Mouse (Mus musculus): ENCODE results near the gene Lmbr1l. TPM values are rescaled to one million over a fixed set of nuclear protein-coding genes. Genes with fewer than 3 reads are reported as not detected.

The Lmbr1l gene
- 25.9 and 27.0 TPM in 2 replicates for polyA plus RNA-seq (2015; fragmentation: Nextera tagmentation; extraction: Ambion mirVana)

DNA sequence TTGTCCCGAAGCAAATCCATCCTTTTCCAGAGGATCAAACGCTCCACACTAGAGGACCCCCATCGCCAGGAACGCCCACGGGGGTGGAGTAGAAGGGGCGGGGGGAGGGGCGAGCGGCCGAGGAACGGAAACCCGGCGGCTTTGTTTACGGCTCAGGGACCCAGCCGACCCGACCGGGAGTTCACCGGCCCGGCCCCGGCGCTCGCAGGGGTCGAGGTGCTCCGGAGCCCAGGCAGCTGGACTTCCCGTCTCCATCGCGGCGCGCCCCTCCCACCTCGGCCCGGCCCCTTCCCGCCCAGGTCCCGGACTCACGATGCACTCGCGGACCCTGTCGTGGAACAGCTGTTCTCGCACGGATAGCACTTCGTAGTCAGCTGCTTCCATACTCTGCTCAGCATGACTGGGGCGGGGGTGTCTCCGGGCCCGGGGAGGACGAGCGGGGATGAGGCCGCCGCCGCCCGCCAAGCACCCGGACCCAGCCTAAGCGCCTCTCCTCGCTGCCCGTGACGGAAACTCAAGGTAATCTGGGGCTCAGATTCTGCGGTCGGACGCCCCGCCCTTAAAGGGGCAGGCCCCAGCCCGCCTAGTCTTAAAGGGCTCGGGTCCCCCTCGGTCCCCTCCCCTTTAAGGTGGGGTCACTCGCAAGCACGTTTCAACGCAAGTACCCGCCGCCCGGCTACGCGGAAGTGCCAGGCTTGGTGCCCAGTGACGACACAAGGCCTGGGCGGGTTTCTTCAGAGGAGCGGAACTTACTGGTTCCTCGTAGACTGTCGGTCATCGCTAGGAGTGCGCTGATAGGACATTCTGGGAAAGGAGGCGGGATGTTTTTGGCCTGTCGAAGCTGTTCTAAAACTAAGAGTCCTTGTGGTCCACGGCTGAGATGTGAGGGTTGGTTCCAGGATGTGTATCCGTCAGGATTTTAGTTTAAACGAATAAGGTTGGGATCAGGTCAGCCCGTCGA lies at the start of gene Lmbr1l:
TSS of gene Lmbr1l (minus strand) at position 694 of the 961 bp plus-strand sequence.
- Histone ChIP-seq H3K4me3 (ENCODE audit: low read length) (peak within 1 kb of the TSS; percentile 96), H3K27ac (ENCODE audit: low read depth, low read length) (peak within 1 kb of the TSS; percentile 94), H3K4me1 (ENCODE audit: control insufficient read depth, insufficient read depth, low read depth, low read length) (peaks cover 21% of the 10 kb centered on the region), H3K27me3 (replicated peaks; ENCODE audit: control insufficient read depth, insufficient read depth, low read length) (no peaks in the 10 kb centered on the region), H3K4me2 (ENCODE audit: low read length) (peak within 1 kb of the TSS; percentile 87), H3K36me3 (ENCODE audit: control insufficient read depth, insufficient read depth, low read length) (peaks cover 5% of the 10 kb centered on the region; the same call in 1 of the 2 replicates), H3K9ac (ENCODE audit: low read depth, low read length) (peak within 1 kb of the TSS; percentile 88), H3K9me3 (ENCODE audit: control insufficient read depth, low read length) (no peaks in the 10 kb centered on the region)
- ATAC-seq, result peak; percentile 99
- under 1% methylated on average over 66 of the region's 82 CpGs for WGBS

DNA sequence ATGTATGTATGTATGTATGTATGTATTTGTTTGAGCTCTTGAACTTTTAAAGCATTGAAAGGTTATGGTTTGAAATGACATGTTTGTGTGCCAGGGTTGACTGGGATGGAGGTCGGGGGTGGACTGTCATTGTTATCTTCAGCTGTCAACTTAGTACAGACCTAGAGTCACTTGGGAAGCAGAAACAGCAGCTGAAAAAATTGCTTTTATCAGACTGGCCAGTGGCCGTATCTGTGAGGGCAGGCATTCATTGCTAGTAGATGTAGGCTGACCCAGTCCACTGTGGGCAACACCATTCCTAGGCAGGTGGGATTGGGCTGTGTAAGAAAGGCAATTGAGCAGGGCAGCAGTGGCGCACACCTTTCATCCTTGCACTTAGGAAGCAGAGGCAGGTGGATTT lies 41.5 kb upstream of the Lmbr1l start:
- Histone ChIP-seq H3K9ac (ENCODE audit: low read depth, low read length) (no peak overlapping the region), H3K4me2 (ENCODE audit: low read length) (no peak overlapping the region), H3K27me3 (replicated peaks; ENCODE audit: control insufficient read depth, insufficient read depth, low read length) (no peaks in the 10 kb centered on the region), H3K36me3 (ENCODE audit: control insufficient read depth, insufficient read depth, low read length) (no peaks in the 10 kb centered on the region), H3K4me1 (ENCODE audit: control insufficient read depth, insufficient read depth, low read depth, low read length) (peaks cover 4% of the 10 kb centered on the region), H3K27ac (ENCODE audit: low read depth, low read length) (no peak overlapping the region), H3K9me3 (ENCODE audit: control insufficient read depth, low read length) (peaks cover 4% of the 10 kb centered on the region; the same call in 1 of the 2 replicates), H3K4me3 (ENCODE audit: low read length) (no peak overlapping the region)
- 68% methylated on average over 3 of the region's 3 CpGs for WGBS
- no peak for ATAC-seq

DNA sequence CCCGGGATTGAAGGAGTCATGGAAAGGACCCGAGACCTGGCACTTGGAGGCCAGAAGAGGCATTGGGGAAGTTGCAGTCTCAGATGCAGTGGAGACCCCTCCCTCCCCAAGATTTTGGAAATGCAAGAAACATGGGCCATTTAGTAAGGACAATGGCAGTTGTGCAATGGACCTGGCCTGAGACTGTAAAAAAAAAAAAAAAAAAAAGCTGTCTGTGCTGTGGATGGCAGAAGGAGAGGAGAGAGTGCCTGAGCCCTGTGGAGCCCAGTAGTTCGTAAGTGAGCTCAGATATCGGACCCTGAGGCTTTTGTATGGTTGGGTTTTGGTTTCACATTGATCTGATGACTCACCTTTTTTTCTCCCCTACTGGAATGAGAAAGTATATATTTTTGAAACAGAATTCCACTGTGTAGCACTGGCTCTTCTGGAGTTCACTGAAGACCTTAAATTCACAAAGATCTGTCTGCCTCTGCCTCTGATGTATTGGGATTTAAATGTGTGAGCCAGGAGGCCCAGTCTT lies 40.9 kb upstream of the Lmbr1l start:
- Histone ChIP-seq H3K4me2 (ENCODE audit: low read length) (no peak overlapping the region), H3K4me3 (ENCODE audit: low read length) (no peak overlapping the region)

DNA sequence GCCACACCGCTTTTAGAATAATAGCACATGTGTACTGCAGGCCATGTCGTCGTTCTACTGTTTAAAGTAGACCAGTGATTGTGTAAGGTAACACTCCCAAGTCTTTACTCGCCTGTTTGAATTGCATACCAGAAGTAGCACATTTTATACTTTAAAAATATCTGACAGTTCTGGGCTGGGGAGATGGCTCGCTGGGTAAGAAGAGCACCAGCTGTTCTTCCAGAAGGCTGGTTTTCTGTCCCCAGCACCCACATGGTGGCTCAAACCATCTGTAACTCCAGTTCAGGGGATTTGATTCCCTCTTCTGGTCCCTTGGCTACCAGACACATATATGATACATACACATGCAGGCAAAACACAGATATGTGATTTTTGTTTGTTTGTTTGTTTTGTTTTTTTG lies 39.4 kb upstream of the Lmbr1l start:
- H3K9me3 ChIP-seq (ENCODE audit: control insufficient read depth, low read length), result no peaks in the 10 kb centered on the region
- no peak overlapping the region for H3K4me3 ChIP-seq (ENCODE audit: low read length)
- ATAC-seq, result no peak
- 82% methylated on average over 5 of the region's 5 CpGs for WGBS
- H3K27me3 ChIP-seq (replicated peaks; ENCODE audit: control insufficient read depth, insufficient read depth, low read length), result no peaks in the 10 kb centered on the region
- no peak overlapping the region for H3K27ac ChIP-seq (ENCODE audit: low read depth, low read length)
- H3K4me1 ChIP-seq (ENCODE audit: control insufficient read depth, insufficient read depth, low read depth, low read length), result peaks cover 4% of the 10 kb centered on the region
- no peak overlapping the region for H3K4me2 ChIP-seq (ENCODE audit: low read length)
- H3K36me3 ChIP-seq (ENCODE audit: control insufficient read depth, insufficient read depth, low read length), result no peaks in the 10 kb centered on the region
- no peak overlapping the region for H3K9ac ChIP-seq (ENCODE audit: low read depth, low read length)

More for the DNA sequence above, 40.9 kb upstream of the Lmbr1l start:
- H3K27me3 ChIP-seq (replicated peaks; ENCODE audit: control insufficient read depth, insufficient read depth, low read length), result no peaks in the 10 kb centered on the region
- H3K9ac ChIP-seq (ENCODE audit: low read depth, low read length), result no peak overlapping the region
- peaks cover 3% of the 10 kb centered on the region; the same call in 1 of the 2 replicates for H3K9me3 ChIP-seq (ENCODE audit: control insufficient read depth, low read length)
- whole genome bisulfite sequencing, result 90% methylated on average over 4 of the region's 4 CpGs
- H3K27ac ChIP-seq (ENCODE audit: low read depth, low read length), result no peak overlapping the region
- ATAC-seq, result no peak
- peaks cover 4% of the 10 kb centered on the region for H3K4me1 ChIP-seq (ENCODE audit: control insufficient read depth, insufficient read depth, low read depth, low read length)
- no peaks in the 10 kb centered on the region for H3K36me3 ChIP-seq (ENCODE audit: control insufficient read depth, insufficient read depth, low read length)

DNA sequence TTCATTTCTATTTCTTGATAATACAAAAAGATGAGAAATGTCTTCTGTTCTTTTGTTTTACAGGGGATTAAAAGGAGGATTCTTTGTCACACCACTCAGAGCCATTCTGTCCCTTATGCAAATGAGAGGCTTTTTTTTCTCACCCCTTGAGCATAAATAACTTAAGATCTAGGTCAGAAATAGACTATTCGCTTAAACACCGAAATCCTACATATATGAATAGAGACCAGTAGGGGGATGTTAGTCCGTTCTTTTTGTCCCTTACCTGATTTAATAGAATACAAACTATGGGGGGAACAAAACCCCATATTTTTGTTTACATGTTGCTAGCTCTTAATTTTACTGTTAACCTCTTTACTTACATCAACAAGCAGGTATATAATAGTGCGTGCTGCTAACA lies 38.0 kb upstream of the Lmbr1l start:
- no peak overlapping the region for H3K9ac ChIP-seq (ENCODE audit: low read depth, low read length)
- no peak for ATAC-seq
- H3K4me1 ChIP-seq (ENCODE audit: control insufficient read depth, insufficient read depth, low read depth, low read length), result peaks cover 4% of the 10 kb centered on the region
- peak overlapping the region; percentile 82 for H3K4me2 ChIP-seq (ENCODE audit: low read length)
- peak overlapping the region; percentile 99 for H3K27ac ChIP-seq (ENCODE audit: low read depth, low read length)
- no peaks in the 10 kb centered on the region for H3K27me3 ChIP-seq (replicated peaks; ENCODE audit: control insufficient read depth, insufficient read depth, low read length)
- no peaks in the 10 kb centered on the region for H3K9me3 ChIP-seq (ENCODE audit: control insufficient read depth, low read length)
- no peak overlapping the region for H3K4me3 ChIP-seq (ENCODE audit: low read length)
- no peaks in the 10 kb centered on the region for H3K36me3 ChIP-seq (ENCODE audit: control insufficient read depth, insufficient read depth, low read length)
- 41% methylated on average over 4 of the region's 4 CpGs for WGBS

DNA sequence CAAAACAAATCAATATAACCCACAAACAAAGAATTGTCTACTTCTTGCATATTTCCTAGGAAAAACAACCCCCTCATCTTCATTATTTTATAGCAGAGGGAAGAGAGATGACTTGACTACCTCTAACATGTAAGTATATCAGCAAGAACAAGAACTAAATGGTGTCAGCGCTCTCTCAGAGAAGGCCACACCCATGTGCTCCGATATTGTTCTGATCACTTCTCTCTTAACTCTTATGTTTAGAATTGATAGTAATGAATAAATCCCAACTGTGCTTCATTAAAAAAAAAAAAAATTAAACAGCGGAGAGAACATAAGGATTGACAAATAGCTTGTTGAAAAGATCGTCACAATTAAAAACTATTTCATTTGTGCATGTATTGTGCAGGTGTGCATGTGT lies 37.3 kb upstream of the Lmbr1l start:
- Histone ChIP-seq H3K27ac (ENCODE audit: low read depth, low read length) (peak overlapping the region; percentile 99), H3K4me2 (ENCODE audit: low read length) (peak overlapping the region; percentile 82)

DNA sequence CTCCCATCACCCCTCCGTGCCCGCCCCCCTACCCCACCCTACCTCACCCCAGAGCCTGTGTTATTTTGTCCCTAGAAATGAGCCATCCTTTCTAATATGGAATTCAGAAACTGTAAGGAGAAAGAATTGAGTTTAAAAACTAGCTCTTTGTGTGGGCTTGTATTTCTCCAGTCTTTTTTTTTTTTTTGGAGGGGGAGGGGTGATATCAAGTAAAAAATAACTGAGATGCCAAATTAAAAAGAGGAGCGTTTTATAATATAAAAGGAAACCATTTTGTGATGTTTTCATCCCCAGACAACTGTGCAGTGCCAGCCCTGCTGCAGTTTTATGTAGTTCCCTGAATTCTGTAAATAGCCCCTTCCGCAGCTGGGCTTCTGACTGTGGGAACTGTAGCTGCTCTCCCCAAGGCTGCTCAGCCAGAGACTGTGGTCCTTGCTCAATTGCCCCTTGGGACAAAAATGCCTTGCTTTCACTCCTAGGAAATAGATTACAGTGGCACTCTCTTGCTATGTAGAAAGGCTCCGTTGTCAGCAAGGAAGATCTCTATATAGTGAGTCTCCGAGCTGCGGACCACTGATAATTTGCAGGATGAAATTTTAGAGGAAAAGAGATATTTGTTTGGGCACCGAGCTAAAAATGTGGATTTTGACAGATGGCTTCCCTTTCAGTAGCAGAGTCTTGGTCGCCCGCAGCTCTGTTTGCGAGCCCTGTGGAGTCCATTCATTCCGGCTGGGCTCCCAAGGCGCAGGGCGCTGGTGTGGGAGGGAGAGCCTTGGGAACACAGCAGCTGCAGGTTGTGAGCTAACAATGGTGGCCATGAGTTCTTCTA lies 36.6 kb upstream of the Lmbr1l start:
- Histone ChIP-seq H3K9me3 (ENCODE audit: control insufficient read depth, low read length) (no peaks in the 10 kb centered on the region), H3K4me2 (ENCODE audit: low read length) (peak overlapping the region; percentile 82), H3K4me3 (ENCODE audit: low read length) (peak overlapping the region; percentile 80), H3K36me3 (ENCODE audit: control insufficient read depth, insufficient read depth, low read length) (no peaks in the 10 kb centered on the region), H3K9ac (ENCODE audit: low read depth, low read length) (peak overlapping the region; percentile 65), H3K27me3 (replicated peaks; ENCODE audit: control insufficient read depth, insufficient read depth, low read length) (no peaks in the 10 kb centered on the region), H3K4me1 (ENCODE audit: control insufficient read depth, insufficient read depth, low read depth, low read length) (peaks cover 4% of the 10 kb centered on the region), H3K27ac (ENCODE audit: low read depth, low read length) (peak overlapping the region; percentile 99)
- WGBS, result 6% methylated on average over 14 of the region's 14 CpGs
- peak; percentile 3; the same call in 1 of the 2 replicates for ATAC-seq

More for the DNA sequence above, 37.3 kb upstream of the Lmbr1l start:
- peaks cover 4% of the 10 kb centered on the region for H3K4me1 ChIP-seq (ENCODE audit: control insufficient read depth, insufficient read depth, low read depth, low read length)
- no peaks in the 10 kb centered on the region for H3K36me3 ChIP-seq (ENCODE audit: control insufficient read depth, insufficient read depth, low read length)
- H3K9ac ChIP-seq (ENCODE audit: low read depth, low read length), result peak overlapping the region; percentile 65
- WGBS, result 33% methylated on average over 4 of the region's 4 CpGs
- no peaks in the 10 kb centered on the region for H3K9me3 ChIP-seq (ENCODE audit: control insufficient read depth, low read length)
- no peaks in the 10 kb centered on the region for H3K27me3 ChIP-seq (replicated peaks; ENCODE audit: control insufficient read depth, insufficient read depth, low read length)
- no peak for ATAC-seq
- H3K4me3 ChIP-seq (ENCODE audit: low read length), result peak overlapping the region; percentile 80

DNA sequence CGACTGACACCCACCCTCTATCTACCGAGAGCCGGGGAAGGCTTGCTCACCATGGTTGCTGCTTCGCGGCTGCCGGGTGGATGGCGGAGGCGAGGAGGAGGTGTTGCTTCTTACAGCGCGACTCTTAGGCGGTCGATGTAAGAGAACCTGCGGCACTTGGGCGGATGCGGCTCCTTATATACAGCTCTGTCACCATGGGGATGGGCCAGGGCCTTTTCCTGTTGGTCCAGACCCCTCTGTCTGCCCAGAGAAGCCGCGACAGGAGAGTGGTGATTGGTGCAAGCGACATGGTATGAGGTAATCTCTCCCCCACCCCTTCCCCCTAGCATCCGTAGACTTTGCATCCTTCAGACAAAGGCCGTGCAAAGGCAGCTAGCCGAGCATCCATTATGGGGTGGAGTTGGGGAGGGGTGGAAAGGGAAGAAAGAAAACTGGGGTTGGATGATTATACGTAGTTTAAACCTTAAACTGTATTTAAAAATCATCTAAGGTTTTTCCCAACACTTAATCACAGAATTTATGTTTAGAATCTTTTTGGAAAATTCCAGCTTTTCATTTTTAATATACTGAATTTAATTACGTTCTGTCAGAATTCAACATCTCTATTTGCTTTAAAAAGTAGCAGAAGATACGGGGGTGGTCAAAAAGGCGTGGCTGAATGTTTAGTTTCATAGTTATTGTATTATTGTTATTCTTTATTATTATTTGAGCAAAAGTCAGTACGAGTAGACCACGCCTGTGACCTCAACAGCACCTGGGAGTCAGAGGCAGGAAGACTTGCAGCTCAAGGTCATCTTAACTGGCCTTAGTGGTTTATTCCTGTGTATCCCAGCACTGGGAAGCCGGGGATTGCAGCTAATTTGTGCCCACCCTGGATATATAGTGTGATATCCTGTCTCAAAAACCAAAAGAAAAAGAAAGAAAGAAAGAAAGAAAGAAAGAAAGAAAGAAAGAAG lies 35.6 kb upstream of the Lmbr1l start, which contains the start of the genes Gm49450 and Tuba1a:
TSS of gene Gm49450 (minus strand) at position 151 of the 956 bp plus-strand sequence.
TSS of gene Tuba1a (minus strand) at position 303 of the 956 bp plus-strand sequence.
- 2% methylated on average over 28 of the region's 28 CpGs for WGBS

More for the DNA sequence above, 35.6 kb upstream of the Lmbr1l start, which contains the start of the genes Gm49450 and Tuba1a:
- peak; percentile 98 for ATAC-seq
- Histone ChIP-seq H3K4me1 (ENCODE audit: control insufficient read depth, insufficient read depth, low read depth, low read length) (peaks cover 6% of the 10 kb centered on the region), H3K9ac (ENCODE audit: low read depth, low read length) (peak within 1 kb of the TSS; percentile 99), H3K9me3 (ENCODE audit: control insufficient read depth, low read length) (no peaks in the 10 kb centered on the region), H3K4me3 (ENCODE audit: low read length) (peak within 1 kb of the TSS; percentile 80), H3K4me2 (ENCODE audit: low read length) (peak within 1 kb of the TSS; percentile 82), H3K27me3 (replicated peaks; ENCODE audit: control insufficient read depth, insufficient read depth, low read length) (no peaks in the 10 kb centered on the region), H3K36me3 (ENCODE audit: control insufficient read depth, insufficient read depth, low read length) (no peaks in the 10 kb centered on the region), H3K27ac (ENCODE audit: low read depth, low read length) (peak within 1 kb of the TSS; percentile 99)
